Mouse (Mus musculus): ENCODE measurements around the gene Zdhhc6. TPM values are rescaled to one million over a fixed set of nuclear protein-coding genes. Genes with fewer than 3 reads are reported as not detected.

Zdhhc6 gene
- polyA plus RNA-seq, 1 experiment = 810 TPM

DNA sequence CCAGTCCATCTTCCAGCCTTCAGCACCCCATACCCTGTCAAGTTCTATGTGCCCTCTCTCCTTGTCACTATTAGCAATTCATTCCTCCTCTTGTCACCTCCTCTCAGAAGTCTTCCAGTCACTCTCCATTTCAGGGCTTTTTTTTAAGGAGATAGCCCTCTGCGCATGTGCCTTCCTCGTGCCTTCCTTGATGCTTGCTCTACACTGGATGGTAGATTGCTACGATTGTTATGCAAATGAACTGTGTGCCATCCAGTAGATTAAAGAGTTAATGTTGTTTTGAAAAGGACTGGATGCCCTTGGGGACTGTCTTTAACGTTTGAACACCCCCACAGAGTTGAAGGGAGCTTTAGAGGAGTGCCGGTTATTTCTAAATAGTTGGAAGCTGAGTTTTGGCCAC is 89.2 kb downstream of the Zdhhc6 start:
- Histone ChIP-seq H3K4me3 (ENCODE audit: insufficient read depth, low read depth, low read length) (no peak overlapping the region), H3K4me1 (ENCODE audit: control insufficient read depth, insufficient read depth, low read length) (peaks cover 5% of the 10 kb centered on the region), H3K27ac (ENCODE audit: insufficient read depth, low read depth, low read length) (no peak overlapping the region)
- WGBS = 68% methylated on average over 5 of the region's 5 CpGs
- TF ChIP-seq CTCF (IDR thresholded peaks at IDR 0.05; ENCODE audit: insufficient read depth, low read depth, low read length) = no peak
- no peak for TF ChIP-seq POLR2A (IDR thresholded peaks at IDR 0.05; ENCODE audit: insufficient read depth, low read depth, low read length)

DNA sequence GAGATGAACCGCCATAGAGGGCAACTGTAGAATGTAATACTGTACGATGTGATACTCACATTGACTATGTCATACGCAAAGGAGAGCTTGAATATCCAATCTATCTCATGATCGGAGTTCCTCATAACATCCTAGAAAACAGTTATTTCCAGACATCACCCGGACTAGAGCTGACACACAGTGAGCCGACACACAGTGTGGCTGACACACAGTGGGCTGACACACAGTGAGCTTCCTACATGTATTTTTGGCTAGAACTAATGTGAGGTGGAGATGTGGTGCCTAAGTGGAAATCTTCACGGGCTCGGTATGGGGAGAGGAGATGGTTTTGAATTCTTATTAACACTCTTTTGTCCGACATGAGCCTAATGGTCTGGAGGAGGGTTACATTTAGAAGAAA is 93.6 kb downstream of the Zdhhc6 start:
- no peak overlapping the region for H3K4me3 ChIP-seq (ENCODE audit: insufficient read depth, low read depth, low read length)
- WGBS = 92% methylated on average over 9 of the region's 9 CpGs
- H3K4me1 ChIP-seq (ENCODE audit: control insufficient read depth, insufficient read depth, low read length) = peaks cover 13% of the 10 kb centered on the region
- H3K27ac ChIP-seq (ENCODE audit: insufficient read depth, low read depth, low read length) = no peak overlapping the region
- no peak for TF ChIP-seq CTCF (IDR thresholded peaks at IDR 0.05; ENCODE audit: insufficient read depth, low read depth, low read length)
- TF ChIP-seq POLR2A (IDR thresholded peaks at IDR 0.05; ENCODE audit: insufficient read depth, low read depth, low read length) = no peak

Other genes with a start within 250 kb of the Zdhhc6 start
- gene Gpam, start 188.8 kb downstream of the Zdhhc6 start, polyA plus RNA-seq (2012; ENCODE audit: insufficient read depth, insufficient read length, low replicate concordance, missing spikeins) = not detected in 2 replicates
- not detected in 2 replicates for gene Tectb, start 135.3 kb downstream of the Zdhhc6 start, polyA plus RNA-seq (2012; ENCODE audit: insufficient read depth, insufficient read length, low replicate concordance, missing spikeins)
- gene Gucy2g, start 74.8 kb downstream of the Zdhhc6 start, polyA plus RNA-seq (2012; ENCODE audit: insufficient read depth, insufficient read length, low replicate concordance, missing spikeins) = not detected in 2 replicates
- gene Acsl5, start 64.1 kb downstream of the Zdhhc6 start, polyA plus RNA-seq (2012; ENCODE audit: insufficient read depth, insufficient read length, low replicate concordance, missing spikeins) = not detected in 2 replicates
- not detected in 2 replicates for gene Vti1a, start 263 bp upstream of the Zdhhc6 start, polyA plus RNA-seq (2012; ENCODE audit: insufficient read depth, insufficient read length, low replicate concordance, missing spikeins)

Data from olfactory bulb, adult 2 months (tissue).